Mouse (Mus musculus) megakaryocyte-erythroid progenitor cell, adult 5-6 weeks (primary cell): ENCODE data around the gene Rps8. TPM values are rescaled to one million over a fixed set of nuclear protein-coding genes. Genes with fewer than 3 reads are reported as not detected.
A peak's percentile ranks its signal among the peaks of the same experiment; 100 is the strongest.
"Not testable (repeated sequence)": the region's sequence is repeated elsewhere in the genome, so short reads cannot be mapped to it uniquely, and the experiment has no call there.

Experiments used
- ATAC-seq: replicated peaks from 2 replicates; pipeline ENCODE4 v1.8.0; 2016; ENCODE audit warnings: mild to moderate bottlenecking, inconsistent platforms; ENCODE audit not compliant: severe bottlenecking, poor library complexity, low FRiP score, low TSS enrichment
- total RNA-seq, 2 experiments: library from RNA; stranded (forward) in 1 of 2; stranded (reverse) in 1 of 2; fragments of 200-1000, 215-1000 nt in 1 of 2; fragments of >200 nt in 1 of 2; fragmentation: Nextera tagmentation in 1 of 2; gene quantifications; 2 replicates each; pipeline ENCODE4 v1.2.3; 2014 to 2017

The Rps8 gene
- total RNA-seq (2014; fragmentation: Nextera tagmentation): 5,319 and 5,634 TPM in 2 replicates
- total RNA-seq (2017): 1,767 and 2,088 TPM in 2 replicates

DNA sequence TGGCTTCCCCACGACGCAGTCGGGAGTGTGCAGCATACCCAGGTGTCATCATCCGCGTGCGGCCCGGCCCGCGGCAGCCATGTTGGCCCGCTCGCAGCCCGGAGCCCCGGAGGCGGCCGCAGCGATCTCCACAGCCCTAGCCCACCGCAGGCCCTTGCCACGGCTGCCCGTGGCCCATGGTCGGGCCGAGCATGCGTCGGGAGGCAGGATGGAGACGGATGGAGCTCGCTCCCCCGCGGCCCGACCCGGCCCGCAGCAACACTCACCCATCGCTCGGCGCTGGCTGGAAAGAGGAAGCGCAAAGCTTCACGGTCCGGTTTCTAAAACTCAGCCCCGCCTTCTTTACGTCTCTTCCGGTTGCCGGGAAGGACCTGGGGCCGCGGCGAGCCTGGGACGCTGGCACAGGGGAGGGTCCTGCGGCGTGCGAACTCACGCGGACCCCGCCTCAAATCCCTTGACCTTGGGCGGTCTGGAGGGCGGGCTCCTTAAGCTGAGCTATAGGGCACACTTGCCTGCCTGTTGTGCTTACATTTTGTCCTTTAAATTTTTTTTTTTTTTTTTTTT, at the start of gene Rps8:
Gene Rps8, minus strand, starts transcription at position 452 of the 564 bp plus-strand sequence.
- ATAC-seq: peak; percentile 85

- ATAC-seq: peak; percentile 24; the same call in 1 of the 2 replicates
Observed at GRCm38 (mm10) chr4:117202992-117203354, 46.9 kb upstream of the Rps8 start.

DNA sequence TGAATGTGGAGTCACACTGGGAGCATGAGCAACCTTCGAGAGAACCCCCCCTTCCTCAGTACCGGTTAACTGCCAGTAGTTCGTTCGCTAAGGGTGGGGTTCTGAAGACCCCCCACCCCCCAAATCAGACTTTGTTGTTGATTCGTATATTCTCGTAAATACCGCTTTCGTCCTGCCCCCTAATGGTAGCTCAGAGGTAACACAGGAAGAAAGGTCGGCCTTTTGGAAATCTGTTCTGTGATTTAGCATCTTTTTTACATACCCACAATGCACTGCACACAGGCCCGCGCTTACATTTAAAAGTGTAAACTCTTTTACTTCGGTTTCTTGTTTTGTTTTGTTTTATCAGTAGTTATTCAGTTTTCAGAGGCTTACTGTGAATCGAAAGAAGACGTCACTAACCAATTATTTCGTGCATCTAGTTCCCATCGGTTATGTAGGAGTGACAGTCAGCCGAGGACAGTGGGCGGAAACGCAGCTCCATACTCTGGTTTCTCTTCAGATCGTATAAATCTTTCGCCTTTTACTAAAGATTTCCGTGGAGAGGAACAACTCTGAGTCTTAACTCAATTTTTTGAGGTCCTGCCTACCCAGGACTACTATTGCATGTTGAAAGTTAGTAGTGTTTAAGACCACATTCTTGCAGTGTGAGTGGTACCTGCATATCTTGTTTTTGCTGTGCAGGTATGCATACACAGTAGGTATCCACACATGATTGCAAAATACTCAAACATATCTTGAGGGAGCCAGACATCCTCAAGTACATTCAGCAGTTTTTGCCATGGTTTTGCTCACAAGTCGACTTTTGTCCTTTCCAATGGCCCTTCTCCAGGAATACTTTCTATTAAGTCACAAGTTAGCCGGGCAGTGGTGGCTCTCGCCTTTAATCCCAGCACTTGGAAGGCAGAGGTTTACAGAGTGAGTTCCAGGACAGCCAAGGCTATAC, 46.3 kb upstream of the Rps8 start:
- peak; percentile 97 for ATAC-seq

DNA sequence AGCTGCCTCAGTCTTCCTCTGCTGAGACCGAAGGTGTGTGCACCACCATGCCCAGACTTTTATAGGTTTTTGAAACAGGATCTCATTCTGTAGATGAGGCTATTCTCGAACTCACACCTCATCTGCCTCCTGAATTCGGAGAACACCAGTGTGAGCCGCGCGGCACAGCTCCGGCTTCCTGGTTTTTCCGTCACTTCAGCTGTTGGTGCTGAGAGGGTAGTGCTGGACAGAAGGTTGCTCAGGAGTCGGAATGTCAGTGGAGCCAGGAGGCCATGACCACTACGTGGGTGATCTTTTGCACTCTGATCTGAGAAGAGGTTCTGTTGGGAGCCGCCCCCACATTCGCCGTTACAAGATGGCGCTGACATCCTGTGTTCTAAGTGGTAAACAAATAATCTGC, 35.8 kb upstream of the Rps8 start:
- no peak for ATAC-seq

DNA sequence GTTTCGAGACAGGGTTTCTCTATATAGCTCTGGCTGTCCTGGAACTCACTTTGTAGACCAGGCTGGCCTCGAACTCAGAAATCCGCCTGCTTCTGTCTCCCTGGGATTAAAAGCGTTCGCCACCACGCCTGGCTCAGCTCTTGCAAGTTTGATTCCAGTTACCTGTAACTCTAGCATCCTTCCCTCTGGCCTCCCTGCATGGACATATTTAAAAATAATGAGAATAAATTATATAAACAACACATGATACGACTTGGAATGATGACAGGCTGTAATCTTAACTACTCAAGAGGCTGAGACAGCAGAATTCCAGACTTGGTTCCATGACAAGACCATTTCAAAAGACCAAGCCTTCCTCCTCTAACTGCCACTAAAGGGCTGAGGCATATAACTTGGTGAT, 34.6 kb upstream of the Rps8 start:
- ATAC-seq: no peak

- ATAC-seq: peak; percentile 93
Observed at GRCm38 (mm10) chr4:117189856-117190543, 34.0 kb upstream of the Rps8 start.

DNA sequence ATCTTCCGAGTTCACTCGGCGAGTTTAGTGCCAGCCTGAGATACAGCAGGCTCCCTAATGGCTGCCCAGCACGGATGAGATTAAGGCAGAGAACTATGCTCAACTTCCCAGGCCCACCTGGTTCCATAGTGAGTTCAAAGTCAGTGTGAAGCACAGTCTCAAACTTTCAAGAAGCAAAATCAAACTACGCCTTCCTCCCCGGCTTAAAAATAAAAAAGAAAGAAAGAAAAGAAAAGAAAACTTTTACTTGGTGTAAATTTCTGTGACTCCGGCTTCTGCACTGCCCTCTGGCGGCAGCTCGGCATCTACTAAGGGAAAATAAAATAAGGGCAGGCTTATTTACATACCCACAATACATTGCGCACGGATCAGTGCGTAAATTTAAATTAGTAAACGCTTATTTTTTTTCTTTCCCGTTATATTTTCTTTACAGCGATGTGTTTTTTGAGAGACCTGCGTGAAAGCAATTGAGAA, 33.4 kb upstream of the Rps8 start:
- peak; percentile 46; the same call in 1 of the 2 replicates for ATAC-seq

DNA sequence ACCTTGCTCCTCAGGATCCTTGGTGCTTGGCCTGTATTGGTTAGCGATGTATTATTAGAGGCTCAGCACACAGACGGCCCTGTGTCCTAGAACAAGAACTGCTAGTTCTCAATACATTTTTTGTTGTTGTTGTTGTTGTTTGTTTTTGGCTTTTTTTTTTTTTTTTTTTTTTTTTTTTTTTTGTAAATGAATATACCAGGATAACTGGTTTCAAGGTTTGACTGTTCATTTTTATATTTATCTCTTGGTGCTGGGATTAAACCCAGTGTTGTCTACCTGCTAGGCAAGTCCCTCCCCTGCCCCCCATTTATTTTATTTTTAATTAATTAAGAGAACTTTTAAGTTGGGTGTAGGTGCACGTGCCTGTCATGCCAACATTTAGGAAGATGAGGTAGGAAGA, 32.9 kb upstream of the Rps8 start:
- ATAC-seq: no peak

DNA sequence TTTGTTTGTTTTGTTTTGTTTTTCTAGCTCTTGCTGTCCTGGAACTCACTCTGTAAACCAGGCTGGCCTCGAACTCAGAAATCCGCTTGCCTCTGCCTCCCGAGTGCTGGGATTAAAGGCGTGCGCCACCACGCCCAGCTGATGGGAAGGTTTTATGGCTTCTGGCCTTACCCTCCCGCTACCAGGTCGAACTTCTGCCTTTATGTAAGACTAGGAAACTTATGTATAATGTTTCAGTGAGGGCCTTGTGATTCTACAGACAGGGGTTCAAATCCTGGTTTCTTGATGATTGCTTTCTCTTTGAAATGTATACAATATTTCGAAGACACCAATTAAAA, 26.7 kb upstream of the Rps8 start:
- not testable (repeated sequence) for ATAC-seq

DNA sequence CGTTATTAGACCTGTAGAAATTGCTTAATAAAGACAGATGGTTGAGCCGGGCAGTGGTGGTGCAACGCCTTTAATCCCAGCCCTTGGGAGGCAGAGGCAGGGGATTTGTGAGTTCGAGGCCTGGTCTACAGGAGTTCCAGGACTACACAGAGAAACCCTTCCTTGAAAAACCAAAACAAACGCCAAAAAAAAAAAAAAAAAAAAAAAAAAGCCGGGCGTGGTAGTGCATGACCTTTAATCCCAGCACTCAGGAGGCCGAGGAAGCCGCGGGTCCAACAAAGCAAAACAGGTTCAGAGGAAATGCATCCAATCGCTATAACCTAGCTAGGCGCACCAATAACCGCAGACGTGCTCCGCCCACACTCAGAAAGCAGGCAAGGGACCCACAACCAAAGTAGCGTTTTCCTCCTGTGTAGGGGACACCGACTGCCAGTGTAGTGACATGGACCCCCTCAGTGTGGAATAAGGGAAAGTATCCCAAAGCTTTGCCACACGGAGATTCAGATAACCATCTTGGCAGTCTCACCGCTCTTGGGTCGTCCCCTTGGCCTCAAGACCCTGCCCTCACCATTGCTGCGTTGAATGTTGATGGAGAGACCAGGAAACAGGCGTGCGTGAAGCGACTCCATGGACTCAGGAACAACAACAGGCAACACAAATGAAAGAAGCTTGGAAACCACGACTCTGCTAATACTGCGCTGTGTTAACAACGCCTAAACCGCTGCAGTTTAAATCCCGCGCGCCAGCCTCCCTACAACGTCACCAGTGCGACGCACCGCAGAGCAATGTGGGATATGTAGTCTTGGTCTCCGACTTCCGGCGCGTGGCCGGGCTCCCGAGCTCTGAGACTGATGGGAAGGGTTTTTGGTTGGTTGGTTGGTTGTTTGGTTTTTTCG, 26.1 kb upstream of the Rps8 start, which contains the start of gene Kif2c:
Gene Kif2c, minus strand, starts transcription at position 777 of the 896 bp plus-strand sequence.
- ATAC-seq: peak; percentile 99

DNA sequence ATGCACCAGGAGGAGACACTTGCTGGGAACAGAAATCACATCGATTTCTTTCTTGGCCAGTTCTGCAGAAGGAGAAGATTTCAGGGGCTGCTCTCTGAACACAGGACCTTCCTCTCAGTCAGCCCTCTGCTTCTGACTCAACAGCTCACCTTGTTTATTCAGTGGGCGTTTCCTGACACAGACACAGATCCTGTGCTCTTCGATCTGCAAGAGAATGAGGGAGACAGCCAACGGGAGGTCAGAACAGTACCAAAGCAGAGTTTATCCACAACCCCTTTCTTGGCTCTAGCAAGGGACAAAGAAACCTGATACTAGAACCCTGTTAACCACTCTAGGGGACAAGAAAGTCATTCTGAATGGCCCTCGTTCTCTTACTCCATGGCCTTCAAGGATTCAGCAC, 13.9 kb upstream of the Rps8 start:
- no peak for ATAC-seq

DNA sequence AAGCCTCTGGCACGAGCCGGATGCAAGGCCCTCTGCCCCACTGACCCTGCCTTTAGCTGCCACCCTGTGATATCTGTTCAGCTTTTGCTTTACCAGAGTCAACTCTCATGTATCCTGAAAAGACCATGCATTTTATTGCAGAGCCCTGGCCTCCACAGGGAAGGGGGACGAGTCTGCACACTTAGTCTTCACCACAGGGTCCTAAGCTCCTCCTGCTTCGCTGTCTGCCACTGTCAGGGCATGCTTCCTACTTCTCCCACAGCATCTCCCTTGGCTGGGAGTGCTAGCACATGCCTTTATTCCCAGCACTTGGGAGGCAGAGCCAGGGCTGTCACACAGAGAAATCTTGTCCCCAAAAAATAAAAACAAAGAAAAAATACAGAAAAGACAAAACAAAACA, 5.1 kb upstream of the Rps8 start:
- ATAC-seq: no peak

GRCm38 (mm10) chr4:117159666-117160065, 3.6 kb upstream of the Rps8 start:
- ATAC-seq: no peak

GRCm38 (mm10) chr4:117156372-117156771, 329 bp upstream of the Rps8 start:
- no peak for ATAC-seq

GRCm38 (mm10) chr4:117155020-117155791, 837 bp downstream of the Rps8 start:
- ATAC-seq: peak; percentile 18

DNA sequence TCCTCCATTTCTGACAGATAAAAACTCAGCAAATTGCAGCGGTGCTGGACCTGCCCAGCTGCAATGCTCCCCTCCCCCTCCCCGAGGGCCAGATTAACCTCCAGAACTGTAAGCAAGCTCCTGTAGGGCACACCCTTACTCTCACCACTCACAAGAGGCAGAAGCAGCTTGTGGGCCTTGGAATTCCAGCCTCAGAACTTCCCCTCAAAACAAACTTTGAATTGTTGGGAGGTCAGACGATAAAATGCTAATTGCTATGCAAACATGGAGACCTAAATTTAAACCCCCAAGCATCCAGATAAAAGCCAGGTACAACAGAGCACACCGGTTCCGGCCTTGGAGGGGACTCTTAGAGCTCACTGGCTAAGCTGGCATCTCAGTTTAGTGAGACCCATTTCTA, 3.3 kb downstream of the Rps8 start:
- ATAC-seq: no peak

DNA sequence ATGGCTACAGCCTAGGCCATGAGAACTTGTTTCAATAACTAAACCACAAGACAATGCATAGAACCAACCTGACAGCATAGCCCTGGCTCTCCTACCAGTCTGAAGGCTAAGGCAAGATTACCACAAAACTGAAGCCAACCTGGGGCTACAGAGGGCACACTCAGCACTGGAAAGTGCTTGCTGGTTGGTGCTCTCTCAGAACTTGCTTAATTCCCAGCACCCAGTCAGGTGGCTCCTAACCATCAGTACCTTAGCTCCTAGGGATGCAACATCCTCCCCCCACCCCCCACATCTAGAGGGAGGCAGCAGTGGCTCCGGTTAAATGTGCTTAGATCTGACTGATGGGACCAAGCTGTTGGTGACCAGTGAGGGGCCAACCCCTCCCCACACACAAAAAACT, 4.6 kb downstream of the Rps8 start:
- no peak for ATAC-seq

DNA sequence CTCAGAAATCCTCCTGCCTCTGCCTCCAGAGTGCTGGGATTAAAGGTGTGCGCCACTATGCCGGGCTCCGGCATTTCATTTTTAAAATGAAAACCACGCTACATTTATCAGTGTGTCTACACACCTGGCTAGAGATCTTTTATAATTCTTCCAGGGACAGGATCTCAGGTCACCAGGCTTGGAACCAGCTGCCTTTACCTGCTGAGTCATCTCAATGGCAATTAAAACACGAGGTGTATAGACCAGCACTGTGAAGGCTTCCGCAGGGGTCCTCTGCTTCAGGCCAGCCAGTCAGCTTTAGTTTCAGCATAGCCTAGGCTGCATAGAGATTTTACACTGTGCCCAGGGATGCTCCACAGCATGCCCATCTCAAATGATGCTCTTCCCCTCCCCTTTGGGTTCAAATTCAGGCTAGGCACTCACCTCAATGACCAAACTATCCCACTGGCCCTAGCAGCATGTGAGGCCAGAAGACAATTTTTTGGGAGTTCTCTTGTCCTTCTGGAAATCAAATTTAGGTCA, 5.8 kb downstream of the Rps8 start:
- no peak for ATAC-seq
